Mouse (Mus musculus) colon, adult 2 months (tissue): ENCODE data around the gene Asb15. TPM values are rescaled to one million over a fixed set of nuclear protein-coding genes. Genes with fewer than 3 reads are reported as not detected.

ENCODE experiments used
- polyA plus RNA-seq: library from polyadenylated mRNA; depleted of rRNA; stranded (reverse); fragments of >200 nt; gene quantifications from 2 replicates; pipeline ENCODE4 v1.2.3, GENCODE M21; 2012; rRNA removed

Asb15 gene
- polyA plus RNA-seq, result not detected in 2 replicates

GRCm38 (mm10) chr6:24528064-24528243 is at the start of gene Asb15:
Asb15 (plus strand) TSS chr6:24528144.

GRCm38 (mm10) chr6:24514552-24515284 is 13.2 kb upstream of the Asb15 start, which contains the start of gene Iqub:
Iqub (minus strand) TSS chr6:24515067.

GRCm38 (mm10) chr6:24527155-24528063 is 535 bp upstream of the Asb15 start, which contains the start of gene Ndufa5:
Ndufa5 (minus strand) TSS chr6:24528013.

GRCm38 (mm10) chr6:24597500-24597899 is 69.6 kb downstream of the Asb15 start, which contains the start of gene Lmod2:
Lmod2 (plus strand) TSS chr6:24597762.

Other genes starting within 250 kb of the Asb15 start
- gene Iqub, start 13.1 kb upstream of the Asb15 start, polyA plus RNA-seq, result not detected in 2 replicates
- gene Ndufa5, start 131 bp upstream of the Asb15 start, polyA plus RNA-seq, result 2.4 and 2.8 TPM in 2 replicates
- gene Lmod2, start 69.6 kb downstream of the Asb15 start, polyA plus RNA-seq, result not detected in 2 replicates
- 149 and 152 TPM in 2 replicates for gene Wasl, start 136.9 kb downstream of the Asb15 start, polyA plus RNA-seq
- gene Hyal6, start 205.1 kb downstream of the Asb15 start, polyA plus RNA-seq, result not detected in 2 replicates
- gene Hyal4, start 220.2 kb downstream of the Asb15 start, polyA plus RNA-seq, result not detected in 2 replicates